Mouse (Mus musculus) heart, embryonic 16.5 days (tissue): ENCODE data around the gene Noxo1. TPM values are rescaled to one million over a fixed set of nuclear protein-coding genes. Genes with fewer than 3 reads are reported as not detected.

Experiments
- ATAC-seq: fragments of 200-750 bp; cut with Nextera tagmentation; replicated peaks from 2 replicates; pipeline ENCODE4 v1.8.0; 2017; ENCODE audit warnings: moderate number of reproducible peaks; ENCODE audit not compliant: insufficient read depth, low FRiP score; ENCODE audit errors: extremely low read depth
- H3K27ac ChIP-seq: fragments of 300-500 bp; sonication (generic); 2 replicates; pipeline ENCODE4 v1.5.1; 2014; ENCODE audit warnings: mild to moderate bottlenecking, low read length, control low read depth, moderate library complexity
- H3K27me3 ChIP-seq: fragments of 300-500 bp; sonication (generic); 2 replicates; pipeline ENCODE4 v1.6.1; 2014; ENCODE audit warnings: low read length, mixed read lengths; ENCODE audit not compliant: control insufficient read depth, insufficient read depth
- H3K36me3 ChIP-seq: fragments of 300-500 bp; sonication (generic); 2 replicates; pipeline ENCODE4 v1.6.1; 2014; ENCODE audit not compliant: control insufficient read depth, insufficient read depth
- H3K4me1 ChIP-seq: fragments of 300-500 bp; sonication (generic); 2 replicates; pipeline ENCODE4 v1.6.1; 2014; ENCODE audit warnings: low read length, mixed read lengths; ENCODE audit not compliant: control insufficient read depth, insufficient read depth
- H3K4me2 ChIP-seq: fragments of 300-500 bp; sonication (generic); 2 replicates; pipeline ENCODE4 v1.6.1; 2014; ENCODE audit warnings: low read depth, mild to moderate bottlenecking, control low read depth, low read length
- H3K4me3 ChIP-seq: fragments of 300-500 bp; sonication (generic); 2 replicates; pipeline ENCODE4 v1.5.1; 2014; ENCODE audit warnings: mild to moderate bottlenecking, control low read depth, low read length
- H3K9ac ChIP-seq: fragments of 300-500 bp; sonication (generic); 2 replicates; pipeline ENCODE4 v1.6.1; 2014; ENCODE audit warnings: low read length, control low read depth
- H3K9me3 ChIP-seq: fragments of 300-500 bp; sonication (generic); replicated peaks from 2 replicates; pipeline ENCODE4 v1.6.1; 2016; ENCODE audit warnings: low read length; ENCODE audit not compliant: control insufficient read depth
- WGBS: fragments of 180-500 bp; shearing (Covaris S2); extraction: QIAGEN DNeasy Blood & Tissue Kit; methylation state at CpG from one replicate; pipeline ENCODE4 v1.1.7; 2014; 5-methylcytosine and 5-hydroxymethylcytosine counted together
- polyA plus RNA-seq: library from polyadenylated mRNA; unstranded; fragments of >200 nt; fragmentation: Nextera tagmentation; extraction: Ambion mirVana; gene quantifications from 2 replicates; pipeline ENCODE4 v1.2.1, GENCODE M21; 2015

The Noxo1 gene
- 0.97 and 1.2 TPM in 2 replicates for polyA plus RNA-seq

- WGBS: under 1% methylated on average over 68 of the region's 76 CpGs
- peak within 1 kb of the TSS; percentile 75 for H3K4me2 ChIP-seq
- H3K9ac ChIP-seq: peak within 1 kb of the TSS; percentile 82
- peaks cover 11% of the 10 kb centered on the region; the same call in 1 of the 2 replicates for H3K36me3 ChIP-seq
- H3K27ac ChIP-seq: peak within 1 kb of the TSS; percentile 79
- ATAC-seq: peak; percentile 93
- no peaks in the 10 kb centered on the region for H3K27me3 ChIP-seq
- peak within 1 kb of the TSS; percentile 71 for H3K4me3 ChIP-seq
- H3K9me3 ChIP-seq: no peaks in the 10 kb centered on the region
- H3K4me1 ChIP-seq: peaks cover 8% of the 10 kb centered on the region; the same call in 1 of the 2 replicates
Measured at GRCm38 (mm10) chr17:24696011-24696697, at the start of gene Noxo1, which contains the start of gene Gfer. TSS of gene Noxo1 (plus strand) at chr17:24696234. TSS of gene Gfer (minus strand) at chr17:24696156.

GRCm38 (mm10) chr17:24646381-24646780 lies 49.7 kb upstream of the Noxo1 start:
- Histone ChIP-seq H3K9me3 (no peaks in the 10 kb centered on the region), H3K4me3 (no peak overlapping the region), H3K9ac (no peak overlapping the region), H3K27ac (peak overlapping the region; percentile 69), H3K4me2 (peak overlapping the region; percentile 1; the same call in 1 of the 2 replicates), H3K36me3 (no peaks in the 10 kb centered on the region), H3K27me3 (0 out of 2 replicates have a peak, but pooled peaks cover 5% of the 10 kb centered on the region), H3K4me1 (peaks cover 23% of the 10 kb centered on the region)
- WGBS: 80% methylated on average over 4 of the region's 4 CpGs
- ATAC-seq: no peak

GRCm38 (mm10) chr17:24647493-24647892 lies 48.5 kb upstream of the Noxo1 start:
- H3K27me3 ChIP-seq: 0 out of 2 replicates have a peak, but pooled peaks cover 5% of the 10 kb centered on the region

GRCm38 (mm10) chr17:24648731-24649377 lies 47.2 kb upstream of the Noxo1 start:
- no peaks in the 10 kb centered on the region for H3K36me3 ChIP-seq
- peaks cover 22% of the 10 kb centered on the region for H3K4me1 ChIP-seq
- WGBS: 66% methylated on average over 10 of the region's 10 CpGs

More at GRCm38 (mm10) chr17:24647493-24647892, 48.5 kb upstream of the Noxo1 start:
- Histone ChIP-seq H3K9me3 (no peaks in the 10 kb centered on the region), H3K9ac (peak overlapping the region; percentile 47), H3K36me3 (no peaks in the 10 kb centered on the region), H3K4me2 (peak overlapping the region; percentile 98), H3K4me3 (peak overlapping the region; percentile 24), H3K4me1 (peaks cover 23% of the 10 kb centered on the region), H3K27ac (peak overlapping the region; percentile 69)
- WGBS: 72% methylated on average over 11 of the region's 11 CpGs
- no peak for ATAC-seq

GRCm38 (mm10) chr17:24649581-24650069 lies 46.4 kb upstream of the Noxo1 start:
- H3K27ac ChIP-seq: peak overlapping the region; percentile 67
- peaks cover 14% of the 10 kb centered on the region for H3K4me1 ChIP-seq
- H3K36me3 ChIP-seq: no peaks in the 10 kb centered on the region
- H3K4me3 ChIP-seq: peak overlapping the region; percentile 78
- ATAC-seq: peak; percentile 35
- peak overlapping the region; percentile 98 for H3K4me2 ChIP-seq
- H3K9me3 ChIP-seq: no peaks in the 10 kb centered on the region
- H3K9ac ChIP-seq: peak overlapping the region; percentile 90
- under 1% methylated on average over 35 of the region's 35 CpGs for WGBS
- 0 out of 2 replicates have a peak, but pooled peaks cover 5% of the 10 kb centered on the region for H3K27me3 ChIP-seq

More at GRCm38 (mm10) chr17:24648731-24649377, 47.2 kb upstream of the Noxo1 start:
- 0 out of 2 replicates have a peak, but pooled peaks cover 5% of the 10 kb centered on the region for H3K27me3 ChIP-seq
- H3K4me3 ChIP-seq: peak overlapping the region; percentile 78
- H3K27ac ChIP-seq: peak overlapping the region; percentile 1
- H3K4me2 ChIP-seq: peak overlapping the region; percentile 98
- ATAC-seq: no peak
- peak overlapping the region; percentile 90 for H3K9ac ChIP-seq
- H3K9me3 ChIP-seq: no peaks in the 10 kb centered on the region

GRCm38 (mm10) chr17:24650070-24650616 lies 45.9 kb upstream of the Noxo1 start, which contains the start of gene Slc9a3r2:
TSS of gene Slc9a3r2 (minus strand) at chr17:24650327.
- Histone ChIP-seq H3K27ac (peak within 1 kb of the TSS; percentile 67), H3K9ac (peak within 1 kb of the TSS; percentile 90), H3K4me2 (peak within 1 kb of the TSS; percentile 98), H3K9me3 (no peaks in the 10 kb centered on the region), H3K36me3 (no peaks in the 10 kb centered on the region), H3K27me3 (0 out of 2 replicates have a peak, but pooled peaks cover 5% of the 10 kb centered on the region), H3K4me3 (peak within 1 kb of the TSS; percentile 78), H3K4me1 (peaks cover 12% of the 10 kb centered on the region)
- peak; percentile 69 for ATAC-seq
- 3% methylated on average over 41 of the region's 41 CpGs for WGBS

GRCm38 (mm10) chr17:24650766-24651165 lies 45.3 kb upstream of the Noxo1 start:
- peaks cover 12% of the 10 kb centered on the region for H3K4me1 ChIP-seq
- H3K4me2 ChIP-seq: no peak overlapping the region
- no peaks in the 10 kb centered on the region for H3K36me3 ChIP-seq
- no peak overlapping the region for H3K4me3 ChIP-seq
- no peak overlapping the region for H3K27ac ChIP-seq
- H3K27me3 ChIP-seq: 0 out of 2 replicates have a peak, but pooled peaks cover 5% of the 10 kb centered on the region
- 75% methylated on average over 4 of the region's 4 CpGs for WGBS
- no peak for ATAC-seq
- H3K9me3 ChIP-seq: no peaks in the 10 kb centered on the region
- H3K9ac ChIP-seq: no peak overlapping the region

GRCm38 (mm10) chr17:24651835-24652234 lies 44.2 kb upstream of the Noxo1 start:
- Histone ChIP-seq H3K27ac (no peak overlapping the region), H3K4me1 (peaks cover 10% of the 10 kb centered on the region), H3K9ac (no peak overlapping the region), H3K4me3 (no peak overlapping the region), H3K9me3 (no peaks in the 10 kb centered on the region), H3K36me3 (no peaks in the 10 kb centered on the region), H3K27me3 (peaks cover 9% of the 10 kb centered on the region), H3K4me2 (no peak overlapping the region)
- 51% methylated on average over 3 of the region's 3 CpGs for WGBS
- no peak for ATAC-seq
